Mouse (Mus musculus) CD8-positive naive resting alpha-beta T cell, adult 2 months (primary cell): ENCODE data around the gene Olfr827.

ENCODE experiments used
- DNase-seq, 2 experiments: peaks; one replicate each; pipeline ENCODE4 v3.0.0; 2022; ENCODE audit warnings: low read depth in 2 of 2, low spot score in 2 of 2

Olfr827 gene

DNA sequence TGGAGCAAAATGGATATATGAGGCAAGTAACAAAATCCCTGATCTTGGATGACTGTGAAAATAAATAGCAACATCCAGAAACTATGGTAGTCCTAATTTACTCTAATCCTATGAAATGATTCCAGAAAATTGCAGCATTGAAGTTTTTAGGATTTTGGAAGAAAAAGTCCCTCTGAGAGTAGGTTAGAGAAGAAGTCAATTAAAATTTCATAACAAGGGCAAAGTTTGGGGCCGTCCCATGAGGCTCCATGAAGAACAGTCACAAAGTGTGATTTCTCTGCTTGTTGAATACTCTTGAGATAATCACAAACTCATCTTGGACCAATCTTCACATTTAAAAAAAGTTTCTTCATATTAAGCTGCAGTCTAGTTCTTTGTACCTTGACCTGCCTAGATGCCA lies at the start of gene Olfr827:
Gene Olfr827, minus strand, starts transcription at position 101 of the 400 bp plus-strand sequence.
- no peak for DNase-seq

DNA sequence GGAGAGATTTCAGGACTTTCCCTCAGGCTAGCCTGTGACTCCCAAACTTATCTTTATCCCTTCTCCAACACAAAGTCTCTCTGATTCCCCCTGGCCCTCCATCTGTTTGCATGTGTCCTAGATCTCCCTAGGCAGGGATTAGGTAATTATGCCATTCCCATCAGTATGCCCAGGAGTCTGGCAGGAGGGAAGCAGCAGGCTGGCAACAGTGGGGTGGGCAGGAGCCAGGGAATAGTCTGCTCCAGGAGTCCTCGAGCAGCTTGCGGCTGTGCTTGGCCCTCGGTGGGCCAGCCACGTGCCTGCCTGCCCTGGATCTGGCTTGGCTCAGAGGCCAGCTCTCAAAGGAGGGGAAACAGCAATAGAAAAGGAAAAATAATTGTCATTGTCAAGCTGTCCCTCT lies 49.0 kb upstream of the Olfr827 start:
- DNase-seq: no peak

DNA sequence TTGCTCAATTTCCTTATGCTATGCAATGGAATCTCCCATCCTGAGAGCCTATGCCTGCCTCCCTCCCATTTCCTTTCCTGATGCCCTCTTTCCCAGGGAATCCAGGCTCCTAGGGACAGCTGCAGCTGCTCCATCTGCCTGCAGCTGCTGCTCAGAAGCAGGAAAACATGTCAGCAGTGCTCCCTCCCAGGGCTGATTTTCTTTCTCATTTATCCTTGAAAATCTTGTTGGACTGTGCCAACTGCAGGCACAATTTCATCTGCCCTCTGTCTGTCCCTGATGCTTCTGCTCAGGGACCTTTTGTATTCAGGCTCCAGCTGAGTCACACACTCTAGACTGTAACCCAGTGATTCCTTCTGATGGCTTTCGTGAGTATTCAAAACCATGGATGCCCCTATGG lies 45.3 kb upstream of the Olfr827 start:
- DNase-seq: no peak

DNA sequence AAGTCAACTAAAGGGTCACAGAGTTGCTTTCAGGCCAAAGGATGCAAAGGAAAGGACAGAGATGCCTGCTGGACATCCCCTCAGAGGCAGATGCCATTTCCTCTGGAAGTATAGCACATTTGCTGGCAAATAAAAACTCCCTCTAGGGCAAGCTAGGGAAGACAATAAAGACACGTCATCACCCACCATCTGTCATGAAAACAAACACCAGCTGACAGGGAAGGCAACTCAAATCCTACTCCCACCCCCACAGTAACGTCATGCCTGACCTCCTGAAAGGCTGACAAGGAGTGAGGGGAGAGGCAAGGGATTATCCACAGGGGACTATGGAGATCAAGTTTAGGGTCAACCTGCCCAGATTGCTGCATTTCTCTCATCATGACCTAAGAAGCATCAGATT lies 30.1 kb upstream of the Olfr827 start:
- DNase-seq: no peak

DNA sequence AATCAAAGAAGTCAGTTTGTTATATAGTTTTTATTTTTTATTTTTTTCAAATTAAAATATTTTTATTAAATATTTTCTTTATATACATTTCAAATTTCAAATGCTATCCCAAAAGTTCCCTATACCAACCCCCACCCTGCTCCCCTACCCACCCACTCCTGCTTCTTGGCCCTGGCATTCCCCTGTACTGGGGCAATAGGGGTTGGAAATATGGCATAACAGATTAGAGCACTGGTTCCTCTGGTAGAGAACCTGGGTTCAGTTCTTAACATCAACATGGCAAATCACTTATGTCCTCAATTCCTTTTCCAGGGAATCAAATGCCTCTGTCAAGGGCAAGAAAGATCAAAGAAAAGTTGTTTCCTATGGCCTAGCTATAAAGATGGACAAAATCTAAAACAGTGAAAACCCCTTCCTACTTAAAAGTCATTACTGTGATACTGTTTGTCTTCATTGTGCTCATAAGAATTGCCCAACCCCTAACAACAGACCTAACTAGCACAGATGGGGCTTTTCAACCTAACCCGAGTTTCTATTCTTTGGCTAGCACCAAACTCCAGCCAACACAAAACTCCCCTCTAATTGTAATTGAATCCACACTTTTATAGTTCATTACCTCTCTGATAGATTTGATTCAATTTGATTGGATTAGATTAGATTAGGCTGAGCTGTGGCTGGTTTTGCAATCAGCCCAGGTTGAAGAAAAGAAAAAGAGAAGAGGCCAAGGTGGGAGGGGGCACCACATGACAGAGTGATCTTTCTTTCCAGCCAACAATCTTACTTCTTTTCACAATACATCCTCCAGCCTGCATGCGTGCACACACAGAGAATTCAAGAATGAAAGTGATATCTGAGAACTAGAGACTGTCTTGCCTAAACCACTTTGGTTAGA lies 24.4 kb upstream of the Olfr827 start:
- no peak for DNase-seq

DNA sequence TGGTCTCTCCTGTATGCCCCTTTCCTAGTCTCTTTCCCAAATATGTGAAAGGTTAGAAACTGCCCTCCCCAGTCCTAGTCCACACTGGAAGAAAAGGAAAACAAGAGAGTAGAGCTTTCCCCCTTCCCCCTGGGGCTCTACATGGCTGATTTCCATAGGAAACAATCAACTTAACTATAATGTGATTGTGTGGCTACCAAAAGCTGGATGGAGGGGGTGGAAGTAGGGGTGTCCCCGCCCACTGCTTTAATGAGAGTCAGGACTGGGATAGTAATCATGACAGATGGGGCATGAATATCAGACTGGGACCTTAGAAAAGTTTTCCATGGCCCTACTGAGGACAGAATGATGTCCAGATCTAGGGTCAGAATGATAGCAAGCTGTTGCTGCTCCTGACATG lies 20.4 kb upstream of the Olfr827 start:
- no peak for DNase-seq

DNA sequence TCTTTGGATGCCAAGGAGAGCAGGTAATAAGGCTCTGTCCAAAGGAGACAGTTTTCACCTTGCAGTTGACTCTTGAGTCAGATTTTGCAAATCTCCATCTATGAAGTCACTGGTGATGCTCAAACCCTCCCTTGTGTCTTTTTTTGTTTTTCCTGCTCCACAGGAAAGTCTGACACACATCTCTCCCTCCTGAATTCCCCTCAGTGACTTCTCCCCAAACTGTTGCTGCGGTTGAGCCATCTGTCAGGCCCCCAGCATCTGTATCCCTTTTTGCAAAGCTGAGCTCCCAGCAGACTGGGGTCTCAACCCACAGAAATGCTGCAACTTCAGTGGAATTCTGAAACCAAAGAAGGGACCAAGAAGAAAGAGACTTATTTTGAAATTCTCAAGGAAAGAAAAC lies 17.9 kb upstream of the Olfr827 start:
- DNase-seq: no peak

DNA sequence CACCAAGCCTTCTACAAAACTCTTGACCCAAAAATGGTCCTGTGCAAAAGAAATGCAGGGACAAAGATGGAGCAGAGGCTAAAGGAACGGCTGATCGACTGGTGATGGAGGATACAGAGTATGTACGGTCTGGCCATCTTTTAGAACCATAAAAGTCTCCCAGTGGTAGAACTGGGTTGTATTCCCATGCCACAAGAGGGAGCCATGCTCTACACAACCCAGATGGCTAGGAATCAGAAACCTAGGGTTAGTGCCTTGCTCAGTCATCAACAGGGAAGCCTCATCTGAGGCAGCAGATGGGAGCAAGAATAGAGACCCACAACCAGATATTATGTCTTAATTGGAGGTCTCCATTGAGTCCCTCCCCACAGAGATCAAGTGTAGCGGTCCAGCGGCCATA lies 15.4 kb upstream of the Olfr827 start:
- no peak for DNase-seq

DNA sequence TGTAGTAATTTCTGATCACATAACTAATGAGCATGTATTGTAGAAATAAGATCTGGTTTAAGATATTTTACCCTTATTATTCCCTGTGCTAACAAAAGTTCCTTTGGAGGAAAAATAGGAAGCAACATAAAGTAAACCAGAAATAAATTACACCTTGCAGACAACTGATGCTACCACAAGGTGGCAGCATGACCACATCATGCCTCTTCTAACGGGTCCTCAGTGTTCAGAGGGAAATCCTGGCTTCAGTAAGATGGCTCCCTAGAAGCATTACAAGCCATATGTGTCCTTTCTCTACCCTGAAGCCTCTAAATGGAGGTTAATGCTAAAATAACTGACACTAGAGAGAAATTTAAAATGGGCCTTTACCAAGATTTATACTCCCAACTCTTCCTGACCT lies 14.0 kb upstream of the Olfr827 start:
- peak; percentile 4 to 28 for DNase-seq

DNA sequence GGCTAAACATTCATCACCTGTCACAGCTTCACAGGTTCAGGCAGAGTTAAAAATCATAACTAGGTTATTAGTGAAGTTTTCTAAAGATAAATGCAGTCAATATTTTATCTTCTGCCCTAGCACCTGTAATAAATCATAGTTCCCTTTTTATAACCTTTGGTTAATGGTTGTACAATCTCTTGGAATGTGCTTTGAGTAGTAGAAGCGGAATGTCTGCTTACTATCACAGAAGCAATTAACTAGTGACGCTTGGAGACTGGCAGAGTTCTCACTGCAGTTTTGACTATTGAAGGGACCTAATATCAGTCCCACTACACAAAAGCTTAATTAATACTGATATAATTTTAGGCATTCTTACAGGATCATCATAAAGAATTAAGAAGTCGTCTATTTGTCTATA lies 10.8 kb upstream of the Olfr827 start:
- DNase-seq: no peak

DNA sequence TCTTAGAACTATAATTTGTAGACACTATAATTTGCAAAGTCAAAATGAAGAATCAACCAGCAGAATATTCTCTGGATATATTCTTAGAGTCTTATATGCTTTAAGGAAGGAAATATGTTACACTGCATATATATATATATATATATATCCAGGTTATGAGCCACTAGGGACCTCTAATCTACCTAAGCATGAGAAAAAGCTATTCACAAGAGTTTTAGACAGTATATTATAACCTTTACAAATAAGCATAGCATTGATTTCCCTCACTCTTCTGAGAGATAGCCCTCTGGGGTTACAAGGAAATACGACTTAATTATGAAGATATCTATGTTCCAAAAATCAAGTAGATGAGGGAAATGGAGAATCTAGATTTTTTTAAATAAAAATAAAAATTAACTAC lies 30.1 kb downstream of the Olfr827 start, which contains the start of gene Olfr826:
Gene Olfr826, minus strand, starts transcription at position 101 of the 400 bp plus-strand sequence.
- DNase-seq: no peak

DNA sequence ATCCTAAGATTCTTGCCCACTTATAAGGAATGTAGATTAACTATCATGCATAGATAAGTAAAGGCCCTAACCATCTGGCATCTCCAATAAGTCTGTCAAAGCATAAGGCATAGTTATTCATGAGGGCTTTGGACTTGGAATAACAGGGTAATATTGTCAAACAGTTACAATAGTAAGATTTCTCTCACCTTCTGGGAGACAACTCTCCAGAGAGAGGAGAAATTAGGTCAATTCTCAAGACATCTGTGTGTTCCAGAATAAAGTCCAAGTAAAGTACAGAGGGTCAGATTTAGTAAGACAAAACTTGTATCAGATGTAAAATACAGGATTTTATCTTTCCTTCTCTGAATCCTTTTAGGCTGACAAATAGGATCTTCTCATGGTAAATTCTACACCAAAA lies 47.5 kb downstream of the Olfr827 start, which contains the start of gene Olfr825:
Gene Olfr825, minus strand, starts transcription at position 101 of the 400 bp plus-strand sequence.
- DNase-seq: no peak

DNA sequence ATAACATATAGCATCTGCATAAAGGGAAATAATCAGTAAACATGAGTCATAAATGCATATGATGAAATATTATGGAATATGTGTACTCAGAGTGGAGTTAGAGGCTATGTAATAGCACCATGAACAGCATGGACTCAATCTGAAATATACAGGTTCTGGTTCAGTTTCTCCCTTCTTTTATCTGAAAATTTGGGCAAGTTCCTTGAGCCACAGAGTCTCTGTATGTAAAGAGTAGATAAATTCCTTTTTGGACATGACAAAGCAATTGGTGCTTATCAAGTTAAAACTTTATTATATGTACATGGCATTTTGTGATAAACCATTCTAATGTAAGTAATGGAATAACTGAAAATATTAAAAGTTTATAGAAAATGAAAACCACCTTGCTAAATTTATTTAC lies 49.0 kb downstream of the Olfr827 start:
- DNase-seq: no peak
